14 mouse cellular contexts compared by ENCODE assay signal in the genomic region with DNA sequence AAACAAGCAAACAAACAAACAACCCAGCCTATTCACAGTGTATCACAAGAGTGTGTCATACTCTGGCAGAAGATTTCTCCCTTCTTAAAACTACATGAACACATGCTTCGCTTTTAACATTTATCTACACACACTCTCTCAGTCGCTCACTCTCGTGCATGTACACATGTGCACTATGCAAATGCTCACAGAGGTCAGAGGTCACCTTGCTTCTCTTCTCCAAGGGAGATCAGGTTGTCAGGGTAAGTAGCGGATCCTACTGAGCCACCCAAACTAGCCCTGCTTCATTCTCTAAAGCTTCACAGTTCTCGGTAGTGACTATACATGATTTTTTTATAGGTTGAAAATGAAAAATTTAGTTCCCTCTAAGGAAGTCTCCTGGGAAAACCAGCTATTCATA.
"Had no signal": no experiment of that assay in that cellular context is flagged by ENCODE, and none has a peak within 500 bp of the region (broad histone marks: within the 10 kb centered on the region; RNA-seq: fewer than 3 reads in every experiment).

No protein-coding gene starts in this region.

- H3K4me2 ChIP-seq: limb, embryonic 15.5 days had no signal

- H3K4me3 ChIP-seq: limb, embryonic 15.5 days; midbrain, embryonic 10.5 days had no signal

- DNase-seq: kidney, adult 8-10 months; kidney, postnatal 36 days; layer of hippocampus, adult 9-11 months; layer of hippocampus, postnatal 36 days; lung, adult 18-20 months; lung, postnatal 36 days; thymus, adult 18-20 months; thymus, postnatal 25 days had no signal

- H3K27ac ChIP-seq: limb, embryonic 15.5 days; liver, embryonic 14.5 days; midbrain, embryonic 10.5 days; stomach, postnatal 0 days had no signal

- H3K36me3 ChIP-seq: limb, embryonic 15.5 days; midbrain, embryonic 10.5 days had no signal

- ATAC-seq: intestine, embryonic 16.5 days; midbrain, embryonic 16.5 days had no signal

- H3K27me3 ChIP-seq: limb, embryonic 15.5 days had no signal

- H3K9ac ChIP-seq: limb, embryonic 15.5 days; liver, embryonic 14.5 days had no signal

- H3K9me3 ChIP-seq: limb, embryonic 15.5 days; midbrain, embryonic 10.5 days had no signal
